Mouse (Mus musculus): ENCODE data around the gene Clybl. TPM values are rescaled to one million over a fixed set of nuclear protein-coding genes. Genes with fewer than 3 reads are reported as not detected.

Gene Clybl
- polyA plus RNA-seq, 1 experiment, result 5.4 TPM

GRCm38 (mm10) chr14:122213590-122213989 lies 32.1 kb downstream of the Clybl start:
- no peak for TF ChIP-seq CTCF (IDR thresholded peaks at IDR 0.05; ENCODE audit: control insufficient read depth, insufficient read depth, low read length)
- TF ChIP-seq POLR2A (IDR thresholded peaks at IDR 0.05; ENCODE audit: borderline replicate concordance, control insufficient read depth, low read depth, low read length), result no peak
- Histone ChIP-seq H3K4me3 (replicated peaks; ENCODE audit: control insufficient read depth, low read depth, low read length) (no peak overlapping the region), H3K4me1 (ENCODE audit: control insufficient read depth, insufficient read depth, low read length) (no peaks in the 10 kb centered on the region), H3K27ac (ENCODE audit: control insufficient read depth, insufficient read depth, low read depth, low read length, poor library complexity) (no peak overlapping the region)
- 87% methylated on average over 8 of the region's 8 CpGs for WGBS

DNA sequence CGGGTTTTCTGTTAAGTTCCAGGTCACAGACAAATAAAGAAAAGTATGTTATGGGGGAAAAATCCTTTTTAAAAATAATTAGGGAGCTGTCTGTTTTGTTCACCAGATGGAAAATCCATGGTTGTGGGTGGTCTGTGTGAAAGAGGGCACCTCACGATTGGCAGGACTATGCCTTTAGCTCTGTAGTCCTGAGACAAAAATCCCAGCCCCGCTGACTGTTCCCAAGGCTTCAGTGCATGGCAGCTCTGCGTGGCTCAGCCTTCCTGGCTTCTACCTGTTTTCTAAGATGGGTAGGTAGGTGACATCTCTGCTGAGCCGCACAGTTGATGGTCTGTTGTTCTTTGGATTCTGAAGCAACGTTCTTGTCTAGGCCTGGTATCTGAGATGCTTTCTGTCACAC lies 32.6 kb downstream of the Clybl start:
- WGBS, result 86% methylated on average over 6 of the region's 6 CpGs
- Histone ChIP-seq H3K27ac (ENCODE audit: control insufficient read depth, insufficient read depth, low read depth, low read length, poor library complexity) (no peak overlapping the region), H3K4me1 (ENCODE audit: control insufficient read depth, insufficient read depth, low read length) (no peaks in the 10 kb centered on the region), H3K4me3 (replicated peaks; ENCODE audit: control insufficient read depth, low read depth, low read length) (no peak overlapping the region)
- no peak for TF ChIP-seq CTCF (IDR thresholded peaks at IDR 0.05; ENCODE audit: control insufficient read depth, insufficient read depth, low read length)
- no peak for TF ChIP-seq POLR2A (IDR thresholded peaks at IDR 0.05; ENCODE audit: borderline replicate concordance, control insufficient read depth, low read depth, low read length)

- no peak overlapping the region for H3K4me3 ChIP-seq (replicated peaks; ENCODE audit: control insufficient read depth, low read depth, low read length)
- no peak for TF ChIP-seq CTCF (IDR thresholded peaks at IDR 0.05; ENCODE audit: control insufficient read depth, insufficient read depth, low read length)
- H3K4me1 ChIP-seq (ENCODE audit: control insufficient read depth, insufficient read depth, low read length), result no peaks in the 10 kb centered on the region
- no peak overlapping the region for H3K27ac ChIP-seq (ENCODE audit: control insufficient read depth, insufficient read depth, low read depth, low read length, poor library complexity)
- WGBS, result 85% methylated on average over 4 of the region's 4 CpGs
Measured at GRCm38 (mm10) chr14:122217221-122217620, 35.7 kb downstream of the Clybl start.

GRCm38 (mm10) chr14:122222934-122223374 lies 41.5 kb downstream of the Clybl start:
- H3K4me1 ChIP-seq (ENCODE audit: control insufficient read depth, insufficient read depth, low read length), result no peaks in the 10 kb centered on the region
- H3K4me3 ChIP-seq (replicated peaks; ENCODE audit: control insufficient read depth, low read depth, low read length), result no peak overlapping the region
- 65% methylated on average over 10 of the region's 10 CpGs for WGBS
- no peak for TF ChIP-seq CTCF (IDR thresholded peaks at IDR 0.05; ENCODE audit: control insufficient read depth, insufficient read depth, low read length)
- no peak for TF ChIP-seq POLR2A (IDR thresholded peaks at IDR 0.05; ENCODE audit: borderline replicate concordance, control insufficient read depth, low read depth, low read length)
- H3K27ac ChIP-seq (ENCODE audit: control insufficient read depth, insufficient read depth, low read depth, low read length, poor library complexity), result no peak overlapping the region

- Histone ChIP-seq H3K27ac (ENCODE audit: control insufficient read depth, insufficient read depth, low read depth, low read length, poor library complexity) (no peak overlapping the region), H3K4me3 (replicated peaks; ENCODE audit: control insufficient read depth, low read depth, low read length) (peak overlapping the region; percentile 58), H3K4me1 (ENCODE audit: control insufficient read depth, insufficient read depth, low read length) (no peaks in the 10 kb centered on the region)
- TF ChIP-seq POLR2A (IDR thresholded peaks at IDR 0.05; ENCODE audit: borderline replicate concordance, control insufficient read depth, low read depth, low read length) (no peak), CTCF (IDR thresholded peaks at IDR 0.05; ENCODE audit: control insufficient read depth, insufficient read depth, low read length) (peak; percentile 65)
- WGBS, result 24% methylated on average over 9 of the region's 9 CpGs
Measured at GRCm38 (mm10) chr14:122223461-122224102, 42.1 kb downstream of the Clybl start.

- Histone ChIP-seq H3K4me3 (replicated peaks; ENCODE audit: control insufficient read depth, low read depth, low read length) (no peak overlapping the region), H3K4me1 (ENCODE audit: control insufficient read depth, insufficient read depth, low read length) (no peaks in the 10 kb centered on the region), H3K27ac (ENCODE audit: control insufficient read depth, insufficient read depth, low read depth, low read length, poor library complexity) (no peak overlapping the region)
- no peak for TF ChIP-seq CTCF (IDR thresholded peaks at IDR 0.05; ENCODE audit: control insufficient read depth, insufficient read depth, low read length)
- no peak for TF ChIP-seq POLR2A (IDR thresholded peaks at IDR 0.05; ENCODE audit: borderline replicate concordance, control insufficient read depth, low read depth, low read length)
- WGBS, result 54% methylated on average over 6 of the region's 6 CpGs
Measured at GRCm38 (mm10) chr14:122224103-122224494, 42.6 kb downstream of the Clybl start.

DNA sequence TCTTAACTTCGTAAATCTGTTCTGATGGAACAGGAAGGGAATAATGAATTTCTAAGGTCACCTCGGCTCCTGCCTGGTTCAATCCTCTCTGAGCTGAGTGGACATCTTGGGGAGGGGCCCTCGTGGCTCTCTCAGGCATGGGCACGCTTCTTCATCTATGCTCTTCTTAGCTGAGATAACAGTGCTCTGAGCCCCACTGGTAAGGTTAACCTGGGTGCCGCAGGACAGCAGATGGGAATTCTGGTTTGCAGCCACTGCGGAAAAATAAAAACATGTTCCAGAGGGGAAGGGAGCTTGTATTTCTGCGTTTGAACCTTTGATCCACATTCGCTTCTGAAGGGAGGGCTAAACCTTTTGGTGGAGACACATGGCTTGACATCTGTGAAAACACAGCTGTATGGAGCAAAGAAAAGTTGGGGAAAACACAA lies 43.0 kb downstream of the Clybl start:
- 73% methylated on average over 8 of the region's 8 CpGs for whole genome bisulfite sequencing
- no peak overlapping the region for H3K4me3 ChIP-seq (replicated peaks; ENCODE audit: control insufficient read depth, low read depth, low read length)
- no peak overlapping the region for H3K27ac ChIP-seq (ENCODE audit: control insufficient read depth, insufficient read depth, low read depth, low read length, poor library complexity)
- TF ChIP-seq POLR2A (IDR thresholded peaks at IDR 0.05; ENCODE audit: borderline replicate concordance, control insufficient read depth, low read depth, low read length), result no peak
- TF ChIP-seq CTCF (IDR thresholded peaks at IDR 0.05; ENCODE audit: control insufficient read depth, insufficient read depth, low read length), result no peak
- no peaks in the 10 kb centered on the region for H3K4me1 ChIP-seq (ENCODE audit: control insufficient read depth, insufficient read depth, low read length)

- no peak for TF ChIP-seq CTCF (IDR thresholded peaks at IDR 0.05; ENCODE audit: control insufficient read depth, insufficient read depth, low read length)
- H3K4me3 ChIP-seq (replicated peaks; ENCODE audit: control insufficient read depth, low read depth, low read length), result no peak overlapping the region
- 84% methylated on average over 7 of the region's 7 CpGs for WGBS
- H3K4me1 ChIP-seq (ENCODE audit: control insufficient read depth, insufficient read depth, low read length), result no peaks in the 10 kb centered on the region
- H3K27ac ChIP-seq (ENCODE audit: control insufficient read depth, insufficient read depth, low read depth, low read length, poor library complexity), result no peak overlapping the region
Measured at GRCm38 (mm10) chr14:122225479-122226132, 44.1 kb downstream of the Clybl start.
